Mouse (Mus musculus): ENCODE measurements around the gene Ctdsp2. TPM values are rescaled to one million over a fixed set of nuclear protein-coding genes. Genes with fewer than 3 reads are reported as not detected.

The Ctdsp2 gene
- 70.5 and 76.1 TPM in 2 replicates for polyA plus RNA-seq (2015; fragmentation: Nextera tagmentation; extraction: Ambion mirVana)

- H3K4me3 ChIP-seq (ENCODE audit: low read length): peak within 1 kb of the TSS; percentile 99
- peak within 1 kb of the TSS; percentile 99 for H3K9ac ChIP-seq (replicated peaks; ENCODE audit: low read length)
- peak; percentile 92 for ATAC-seq (ENCODE audit: low FRiP score, low TSS enrichment)
- H3K4me2 ChIP-seq (replicated peaks; ENCODE audit: low read depth, low read length): peak within 1 kb of the TSS; percentile 97
- under 1% methylated on average over 53 of the region's 56 CpGs for WGBS
- peak within 1 kb of the TSS; percentile 99 for H3K27ac ChIP-seq (ENCODE audit: low read length)
- no peaks in the 10 kb centered on the region for H3K27me3 ChIP-seq (ENCODE audit: insufficient read depth, low read length)
- peaks cover 48% of the 10 kb centered on the region for H3K4me1 ChIP-seq (ENCODE audit: insufficient read depth, low read length)
- no peaks in the 10 kb centered on the region for H3K9me3 ChIP-seq (ENCODE audit: low read length)
- peaks cover 3% of the 10 kb centered on the region; the same call in 1 of the 2 replicates for H3K36me3 ChIP-seq (ENCODE audit: insufficient read depth, low read length)
Measured at GRCm38 (mm10) chr10:126978277-126978994, at the start of gene Ctdsp2. Gene Ctdsp2, plus strand, starts transcription at chr10:126978717.

GRCm38 (mm10) chr10:126928819-126929206, 49.7 kb upstream of the Ctdsp2 start:
- 20% methylated on average over 12 of the region's 12 CpGs for WGBS
- no peaks in the 10 kb centered on the region for H3K9me3 ChIP-seq (ENCODE audit: low read length)
- ATAC-seq (ENCODE audit: low FRiP score, low TSS enrichment): no peak
- H3K27me3 ChIP-seq (ENCODE audit: insufficient read depth, low read length): no peaks in the 10 kb centered on the region
- peak overlapping the region; percentile 58 for H3K4me3 ChIP-seq (ENCODE audit: low read length)
- H3K4me2 ChIP-seq (replicated peaks; ENCODE audit: low read depth, low read length): peak overlapping the region; percentile 92
- peak overlapping the region; percentile 91 for H3K27ac ChIP-seq (ENCODE audit: low read length)
- H3K36me3 ChIP-seq (ENCODE audit: insufficient read depth, low read length): no peaks in the 10 kb centered on the region
- peaks cover 50% of the 10 kb centered on the region for H3K4me1 ChIP-seq (ENCODE audit: insufficient read depth, low read length)
- peak overlapping the region; percentile 82 for H3K9ac ChIP-seq (replicated peaks; ENCODE audit: low read length)

- no peaks in the 10 kb centered on the region for H3K9me3 ChIP-seq (ENCODE audit: low read length)
- no peak overlapping the region for H3K4me3 ChIP-seq (ENCODE audit: low read length)
- peaks cover 50% of the 10 kb centered on the region for H3K4me1 ChIP-seq (ENCODE audit: insufficient read depth, low read length)
- H3K9ac ChIP-seq (replicated peaks; ENCODE audit: low read length): no peak overlapping the region
- H3K27me3 ChIP-seq (ENCODE audit: insufficient read depth, low read length): no peaks in the 10 kb centered on the region
- WGBS: 59% methylated on average over 3 of the region's 3 CpGs
- H3K27ac ChIP-seq (ENCODE audit: low read length): peak overlapping the region; percentile 91; the same call in 1 of the 2 replicates
- H3K4me2 ChIP-seq (replicated peaks; ENCODE audit: low read depth, low read length): no peak overlapping the region
- H3K36me3 ChIP-seq (ENCODE audit: insufficient read depth, low read length): no peaks in the 10 kb centered on the region
- ATAC-seq (ENCODE audit: low FRiP score, low TSS enrichment): no peak
Measured at GRCm38 (mm10) chr10:126929543-126929942, 49.0 kb upstream of the Ctdsp2 start.

GRCm38 (mm10) chr10:126930270-126931121, 48.0 kb upstream of the Ctdsp2 start:
- H3K4me1 ChIP-seq (ENCODE audit: insufficient read depth, low read length): peaks cover 59% of the 10 kb centered on the region
- H3K27me3 ChIP-seq (ENCODE audit: insufficient read depth, low read length): no peaks in the 10 kb centered on the region
- H3K36me3 ChIP-seq (ENCODE audit: insufficient read depth, low read length): no peaks in the 10 kb centered on the region
- H3K4me2 ChIP-seq (replicated peaks; ENCODE audit: low read depth, low read length): peak overlapping the region; percentile 32
- H3K9me3 ChIP-seq (ENCODE audit: low read length): no peaks in the 10 kb centered on the region
- 27% methylated on average over 15 of the region's 15 CpGs for WGBS
- peak overlapping the region; percentile 58 for H3K9ac ChIP-seq (replicated peaks; ENCODE audit: low read length)
- H3K27ac ChIP-seq (ENCODE audit: low read length): peak overlapping the region; percentile 96
- peak; percentile 70 for ATAC-seq (ENCODE audit: low FRiP score, low TSS enrichment)
- no peak overlapping the region for H3K4me3 ChIP-seq (ENCODE audit: low read length)

- peak overlapping the region; percentile 92 for H3K27ac ChIP-seq (ENCODE audit: low read length)
- no peaks in the 10 kb centered on the region for H3K36me3 ChIP-seq (ENCODE audit: insufficient read depth, low read length)
- no peak overlapping the region for H3K4me2 ChIP-seq (replicated peaks; ENCODE audit: low read depth, low read length)
- peak; percentile 1; the same call in 1 of the 2 replicates for ATAC-seq (ENCODE audit: low FRiP score, low TSS enrichment)
- peaks cover 64% of the 10 kb centered on the region for H3K4me1 ChIP-seq (ENCODE audit: insufficient read depth, low read length)
- 47% methylated on average over 8 of the region's 8 CpGs for WGBS
- H3K4me3 ChIP-seq (ENCODE audit: low read length): no peak overlapping the region
- no peaks in the 10 kb centered on the region for H3K27me3 ChIP-seq (ENCODE audit: insufficient read depth, low read length)
- H3K9ac ChIP-seq (replicated peaks; ENCODE audit: low read length): peak overlapping the region; percentile 13
- H3K9me3 ChIP-seq (ENCODE audit: low read length): no peaks in the 10 kb centered on the region
Measured at GRCm38 (mm10) chr10:126931123-126931759, 47.3 kb upstream of the Ctdsp2 start.

- Histone ChIP-seq H3K9me3 (ENCODE audit: low read length) (no peaks in the 10 kb centered on the region), H3K9ac (replicated peaks; ENCODE audit: low read length) (peak overlapping the region; percentile 13), H3K27ac (ENCODE audit: low read length) (peak overlapping the region; percentile 92), H3K4me3 (ENCODE audit: low read length) (no peak overlapping the region), H3K4me2 (replicated peaks; ENCODE audit: low read depth, low read length) (no peak overlapping the region), H3K36me3 (ENCODE audit: insufficient read depth, low read length) (no peaks in the 10 kb centered on the region), H3K4me1 (ENCODE audit: insufficient read depth, low read length) (peaks cover 64% of the 10 kb centered on the region), H3K27me3 (ENCODE audit: insufficient read depth, low read length) (no peaks in the 10 kb centered on the region)
- no peak for ATAC-seq (ENCODE audit: low FRiP score, low TSS enrichment)
Measured at GRCm38 (mm10) chr10:126931760-126932139, 46.8 kb upstream of the Ctdsp2 start.

GRCm38 (mm10) chr10:126934561-126934960, 44.0 kb upstream of the Ctdsp2 start:
- Histone ChIP-seq H3K36me3 (ENCODE audit: insufficient read depth, low read length) (no peaks in the 10 kb centered on the region), H3K4me3 (ENCODE audit: low read length) (no peak overlapping the region), H3K4me2 (replicated peaks; ENCODE audit: low read depth, low read length) (no peak overlapping the region), H3K27ac (ENCODE audit: low read length) (no peak overlapping the region), H3K9me3 (ENCODE audit: low read length) (peaks cover 10% of the 10 kb centered on the region), H3K4me1 (ENCODE audit: insufficient read depth, low read length) (peaks cover 41% of the 10 kb centered on the region), H3K27me3 (ENCODE audit: insufficient read depth, low read length) (no peaks in the 10 kb centered on the region), H3K9ac (replicated peaks; ENCODE audit: low read length) (no peak overlapping the region)
- no peak for ATAC-seq (ENCODE audit: low FRiP score, low TSS enrichment)
- 87% methylated on average over 13 of the region's 13 CpGs for WGBS

- Histone ChIP-seq H3K27ac (ENCODE audit: low read length) (peak overlapping the region; percentile 78), H3K36me3 (ENCODE audit: insufficient read depth, low read length) (no peaks in the 10 kb centered on the region), H3K4me2 (replicated peaks; ENCODE audit: low read depth, low read length) (no peak overlapping the region), H3K4me1 (ENCODE audit: insufficient read depth, low read length) (peaks cover 36% of the 10 kb centered on the region), H3K9me3 (ENCODE audit: low read length) (peaks cover 10% of the 10 kb centered on the region), H3K4me3 (ENCODE audit: low read length) (no peak overlapping the region), H3K27me3 (ENCODE audit: insufficient read depth, low read length) (no peaks in the 10 kb centered on the region), H3K9ac (replicated peaks; ENCODE audit: low read length) (peak overlapping the region; percentile 43)
- ATAC-seq (ENCODE audit: low FRiP score, low TSS enrichment): no peak
- 44% methylated on average over 8 of the region's 8 CpGs for WGBS
Measured at GRCm38 (mm10) chr10:126935121-126935520, 43.4 kb upstream of the Ctdsp2 start.

- Histone ChIP-seq H3K4me2 (replicated peaks; ENCODE audit: low read depth, low read length) (no peak overlapping the region), H3K27ac (ENCODE audit: low read length) (peak overlapping the region; percentile 78), H3K4me1 (ENCODE audit: insufficient read depth, low read length) (peaks cover 29% of the 10 kb centered on the region), H3K27me3 (ENCODE audit: insufficient read depth, low read length) (no peaks in the 10 kb centered on the region), H3K9ac (replicated peaks; ENCODE audit: low read length) (peak overlapping the region; percentile 43), H3K4me3 (ENCODE audit: low read length) (no peak overlapping the region), H3K9me3 (ENCODE audit: low read length) (peaks cover 10% of the 10 kb centered on the region), H3K36me3 (ENCODE audit: insufficient read depth, low read length) (no peaks in the 10 kb centered on the region)
- peak; percentile 17; the same call in 1 of the 2 replicates for ATAC-seq (ENCODE audit: low FRiP score, low TSS enrichment)
- WGBS: 39% methylated on average over 17 of the region's 18 CpGs
Measured at GRCm38 (mm10) chr10:126935556-126936381, 42.7 kb upstream of the Ctdsp2 start.
